Mouse (Mus musculus): ENCODE data around the gene Il22ra2. TPM values are rescaled to one million over a fixed set of nuclear protein-coding genes. Genes with fewer than 3 reads are reported as not detected.
"Not testable (repeated sequence)": the region's sequence is repeated elsewhere in the genome, so short reads cannot be mapped to it uniquely, and the experiment has no call there.

Il22ra2 gene
- polyA plus RNA-seq, 1 experiment from 2014 or later: not detected

DNA sequence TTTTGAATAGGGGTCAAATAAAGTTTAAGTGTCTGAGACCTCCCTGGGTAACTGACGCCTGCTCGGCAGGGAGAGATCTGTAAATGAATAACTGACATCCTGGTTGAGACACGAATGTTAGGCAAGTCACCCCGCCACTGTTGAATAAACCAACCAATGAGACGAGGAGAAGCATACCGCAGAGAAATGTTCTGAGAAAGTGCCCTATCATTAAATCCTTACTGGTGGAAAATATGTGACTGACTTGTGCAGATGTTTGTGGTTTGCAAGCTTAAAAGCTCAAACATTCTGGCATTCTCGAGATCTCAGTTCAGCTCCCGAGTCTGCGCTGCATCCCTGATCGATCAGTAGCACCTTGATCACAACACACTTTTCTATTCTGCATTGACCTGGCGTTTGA lies 23.7 kb upstream of the Il22ra2 start:
- Histone ChIP-seq H3K27me3 (ENCODE audit: control insufficient read depth, insufficient read depth, low read length) (no peaks in the 10 kb centered on the region), H3K9ac (replicated peaks; ENCODE audit: low read depth, low read length) (no peak overlapping the region), H3K27ac (ENCODE audit: low read depth, low read length) (no peak overlapping the region), H3K9me3 (ENCODE audit: control insufficient read depth, low read length) (no peaks in the 10 kb centered on the region), H3K4me3 (ENCODE audit: low read depth, low read length) (no peak overlapping the region), H3K36me3 (ENCODE audit: control insufficient read depth, insufficient read depth, low read length) (no peaks in the 10 kb centered on the region), H3K4me1 (ENCODE audit: control insufficient read depth, insufficient read depth, low read length) (no peaks in the 10 kb centered on the region), H3K4me2 (ENCODE audit: low read depth, low read length) (no peak overlapping the region)
- ATAC-seq (ENCODE audit: low read depth): no peak
- 74% methylated on average over 11 of the region's 11 CpGs for WGBS

DNA sequence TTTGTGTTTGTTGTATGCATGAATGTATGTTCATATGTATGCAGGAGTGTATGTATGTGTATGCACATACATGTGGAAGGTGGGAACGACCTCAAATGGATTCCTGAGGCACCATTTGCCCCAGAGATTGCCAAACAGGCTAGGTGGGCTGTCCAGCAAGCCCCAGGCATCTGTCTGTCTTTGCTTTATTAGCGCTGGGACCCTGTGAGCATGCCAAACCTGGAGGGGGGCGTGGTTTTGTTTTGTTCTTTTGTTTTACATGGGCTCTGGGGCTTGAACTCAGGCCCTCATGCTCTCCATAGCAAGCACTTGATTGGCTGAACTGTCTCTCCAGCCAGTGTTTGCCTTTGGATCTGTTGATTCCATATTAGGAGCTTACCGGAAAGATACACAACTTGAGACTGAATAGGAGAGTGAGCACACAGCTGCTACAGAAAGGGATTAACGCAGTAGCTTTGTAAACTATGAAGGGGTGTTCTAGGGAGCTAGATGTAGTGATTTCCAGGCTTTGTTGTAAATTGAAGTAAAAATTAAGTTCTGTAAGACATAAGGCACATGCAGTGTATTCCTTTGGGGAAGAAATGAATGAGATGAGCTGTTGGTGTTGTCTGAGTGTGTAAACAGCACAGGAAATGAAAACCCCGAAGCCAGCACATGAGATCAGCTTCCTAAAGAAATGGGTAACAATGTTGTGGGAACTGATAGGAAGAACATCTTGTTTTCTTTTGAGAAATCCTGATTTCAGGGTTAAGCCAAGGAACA lies 22.3 kb upstream of the Il22ra2 start:
- Histone ChIP-seq H3K4me2 (ENCODE audit: low read depth, low read length) (no peak overlapping the region), H3K27me3 (ENCODE audit: control insufficient read depth, insufficient read depth, low read length) (no peaks in the 10 kb centered on the region), H3K9ac (replicated peaks; ENCODE audit: low read depth, low read length) (no peak overlapping the region), H3K4me3 (ENCODE audit: low read depth, low read length) (no peak overlapping the region), H3K27ac (ENCODE audit: low read depth, low read length) (no peak overlapping the region), H3K9me3 (ENCODE audit: control insufficient read depth, low read length) (no peaks in the 10 kb centered on the region), H3K4me1 (ENCODE audit: control insufficient read depth, insufficient read depth, low read length) (no peaks in the 10 kb centered on the region), H3K36me3 (ENCODE audit: control insufficient read depth, insufficient read depth, low read length) (no peaks in the 10 kb centered on the region)
- no peak for ATAC-seq (ENCODE audit: low read depth)
- 76% methylated on average over 6 of the region's 6 CpGs for WGBS

DNA sequence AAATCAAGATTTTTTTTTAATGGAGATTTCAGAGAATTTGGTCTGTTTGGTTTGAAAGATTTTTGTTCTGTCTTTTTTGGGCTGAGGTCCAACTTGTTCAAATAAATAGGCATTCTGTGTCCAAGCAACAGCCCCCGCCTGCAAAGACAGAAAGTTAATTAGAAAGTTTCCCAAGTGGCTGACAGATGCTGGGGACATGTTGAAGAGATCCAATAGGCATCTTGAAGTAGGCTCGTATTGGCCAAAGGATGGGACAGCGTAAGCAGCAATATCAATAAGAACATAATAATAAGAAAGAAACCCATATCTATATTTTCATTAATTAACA lies 21.7 kb upstream of the Il22ra2 start:
- H3K9me3 ChIP-seq (ENCODE audit: control insufficient read depth, low read length): no peaks in the 10 kb centered on the region
- ATAC-seq (ENCODE audit: low read depth): no peak
- H3K9ac ChIP-seq (replicated peaks; ENCODE audit: low read depth, low read length): no peak overlapping the region
- H3K4me1 ChIP-seq (ENCODE audit: control insufficient read depth, insufficient read depth, low read length): no peaks in the 10 kb centered on the region
- H3K36me3 ChIP-seq (ENCODE audit: control insufficient read depth, insufficient read depth, low read length): no peaks in the 10 kb centered on the region
- H3K27me3 ChIP-seq (ENCODE audit: control insufficient read depth, insufficient read depth, low read length): no peaks in the 10 kb centered on the region
- 80% methylated on average over 3 of the region's 3 CpGs for WGBS
- H3K4me3 ChIP-seq (ENCODE audit: low read depth, low read length): no peak overlapping the region
- H3K4me2 ChIP-seq (ENCODE audit: low read depth, low read length): no peak overlapping the region
- H3K27ac ChIP-seq (ENCODE audit: low read depth, low read length): no peak overlapping the region

DNA sequence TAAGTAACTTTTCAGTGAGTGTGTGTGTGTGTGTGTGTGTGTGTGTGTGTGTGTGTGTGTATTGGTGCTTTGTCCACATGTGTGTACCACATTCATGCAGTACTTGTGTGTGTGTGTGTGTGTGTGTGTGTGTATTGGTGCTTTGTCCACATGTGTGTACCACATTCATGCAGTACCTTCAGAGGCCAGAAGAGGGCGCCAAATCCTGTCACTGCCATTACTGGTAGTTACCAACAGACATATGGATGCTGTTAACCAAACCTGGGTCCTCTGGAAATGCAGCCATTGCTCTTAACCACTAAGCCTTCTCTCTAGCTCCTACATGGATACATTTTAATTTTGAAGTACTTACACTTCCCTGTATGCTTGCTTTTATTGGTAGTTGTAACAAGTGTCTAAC lies 20.3 kb upstream of the Il22ra2 start:
- ATAC-seq (ENCODE audit: low read depth); H3K9ac ChIP-seq (replicated peaks; ENCODE audit: low read depth, low read length); H3K36me3 ChIP-seq (ENCODE audit: control insufficient read depth, insufficient read depth, low read length); H3K4me2 ChIP-seq (ENCODE audit: low read depth, low read length); H3K9me3 ChIP-seq (ENCODE audit: control insufficient read depth, low read length); H3K27ac ChIP-seq (ENCODE audit: low read depth, low read length); H3K4me3 ChIP-seq (ENCODE audit: low read depth, low read length); H3K27me3 ChIP-seq (ENCODE audit: control insufficient read depth, insufficient read depth, low read length); H3K4me1 ChIP-seq (ENCODE audit: control insufficient read depth, insufficient read depth, low read length): not testable (repeated sequence)
- 24% methylated on average over 1 of the region's 1 CpGs for WGBS

DNA sequence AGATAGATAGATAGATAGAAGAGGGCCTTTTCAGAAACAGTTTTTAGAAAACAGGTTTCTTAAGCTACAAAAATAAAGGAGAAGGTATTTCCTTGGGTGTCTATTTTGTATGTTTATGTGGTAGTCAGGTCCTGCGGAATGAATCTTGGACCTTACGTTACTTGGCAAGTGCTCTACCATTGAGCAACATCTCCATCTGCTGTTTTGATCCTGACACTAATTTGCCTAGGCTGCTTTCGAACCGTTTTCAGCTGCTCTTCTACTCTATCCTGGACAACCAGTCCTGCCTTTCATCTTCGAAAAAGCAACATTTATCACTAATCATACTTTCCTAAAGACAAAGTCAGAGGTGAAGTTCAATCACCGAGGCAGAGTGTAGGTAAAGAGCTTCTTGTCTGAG lies 18.6 kb upstream of the Il22ra2 start:
- no peaks in the 10 kb centered on the region for H3K4me1 ChIP-seq (ENCODE audit: control insufficient read depth, insufficient read depth, low read length)
- no peak overlapping the region for H3K9ac ChIP-seq (replicated peaks; ENCODE audit: low read depth, low read length)
- no peak overlapping the region for H3K4me2 ChIP-seq (ENCODE audit: low read depth, low read length)
- H3K4me3 ChIP-seq (ENCODE audit: low read depth, low read length): no peak overlapping the region
- H3K27me3 ChIP-seq (ENCODE audit: control insufficient read depth, insufficient read depth, low read length): no peaks in the 10 kb centered on the region
- no peaks in the 10 kb centered on the region for H3K36me3 ChIP-seq (ENCODE audit: control insufficient read depth, insufficient read depth, low read length)
- WGBS: 92% methylated on average over 6 of the region's 6 CpGs
- ATAC-seq (ENCODE audit: low read depth): no peak
- H3K27ac ChIP-seq (ENCODE audit: low read depth, low read length): no peak overlapping the region
- H3K9me3 ChIP-seq (ENCODE audit: control insufficient read depth, low read length): no peaks in the 10 kb centered on the region

DNA sequence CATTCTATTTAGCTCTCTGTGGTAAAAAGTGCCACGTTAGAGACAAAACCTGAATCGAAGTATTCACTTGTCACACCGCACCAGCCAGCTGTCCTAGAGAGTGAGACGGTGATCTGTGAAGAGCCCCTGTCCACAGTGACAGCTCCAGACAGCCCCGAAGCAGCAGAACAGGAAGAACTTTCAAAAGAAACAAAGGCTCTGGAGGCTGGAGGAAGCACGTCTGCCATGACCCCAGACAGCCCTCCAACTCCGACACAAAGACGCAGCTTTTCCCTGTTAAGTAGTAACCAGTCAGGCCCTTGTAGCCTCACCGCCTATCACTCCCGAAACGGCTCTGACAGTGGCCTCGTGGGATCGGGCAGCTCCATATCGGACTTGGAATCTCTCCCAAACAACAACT lies 12.7 kb upstream of the Il22ra2 start:
- H3K9ac ChIP-seq (replicated peaks; ENCODE audit: low read depth, low read length): no peak overlapping the region
- no peak; the same call in 1 of the 2 replicates for ATAC-seq (ENCODE audit: low read depth)
- no peak overlapping the region for H3K4me2 ChIP-seq (ENCODE audit: low read depth, low read length)
- H3K4me1 ChIP-seq (ENCODE audit: control insufficient read depth, insufficient read depth, low read length): no peaks in the 10 kb centered on the region
- H3K27ac ChIP-seq (ENCODE audit: low read depth, low read length): no peak overlapping the region
- H3K27me3 ChIP-seq (ENCODE audit: control insufficient read depth, insufficient read depth, low read length): no peaks in the 10 kb centered on the region
- 48% methylated on average over 14 of the region's 14 CpGs for WGBS
- no peak overlapping the region for H3K4me3 ChIP-seq (ENCODE audit: low read depth, low read length)
- no peaks in the 10 kb centered on the region for H3K9me3 ChIP-seq (ENCODE audit: control insufficient read depth, low read length)
- no peaks in the 10 kb centered on the region for H3K36me3 ChIP-seq (ENCODE audit: control insufficient read depth, insufficient read depth, low read length)

DNA sequence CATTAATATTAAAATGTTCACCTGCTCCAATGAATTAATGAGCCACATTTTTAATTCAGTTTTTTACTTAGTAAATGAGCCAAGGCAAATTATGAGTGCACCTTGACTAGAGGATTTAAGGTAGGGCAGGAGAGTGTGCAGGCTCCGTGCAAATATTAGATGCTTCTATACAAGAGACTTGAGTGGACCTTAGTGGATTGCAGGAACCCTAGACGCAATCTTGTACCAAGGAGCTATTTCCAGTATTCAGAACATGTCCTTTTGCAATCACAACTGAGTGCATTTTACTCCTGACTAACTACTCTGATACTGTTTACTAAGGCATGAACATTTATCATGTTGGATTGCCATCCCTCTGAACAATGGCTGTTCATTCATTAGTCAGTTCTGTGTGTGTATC lies 10.2 kb upstream of the Il22ra2 start:
- WGBS: 68% methylated on average over 2 of the region's 2 CpGs
- no peaks in the 10 kb centered on the region for H3K36me3 ChIP-seq (ENCODE audit: control insufficient read depth, insufficient read depth, low read length)
- H3K4me2 ChIP-seq (ENCODE audit: low read depth, low read length): no peak overlapping the region
- no peak for ATAC-seq (ENCODE audit: low read depth)
- H3K27ac ChIP-seq (ENCODE audit: low read depth, low read length): no peak overlapping the region
- no peaks in the 10 kb centered on the region for H3K4me1 ChIP-seq (ENCODE audit: control insufficient read depth, insufficient read depth, low read length)
- no peaks in the 10 kb centered on the region for H3K27me3 ChIP-seq (ENCODE audit: control insufficient read depth, insufficient read depth, low read length)
- H3K9me3 ChIP-seq (ENCODE audit: control insufficient read depth, low read length): no peaks in the 10 kb centered on the region
- no peak overlapping the region for H3K4me3 ChIP-seq (ENCODE audit: low read depth, low read length)
- no peak overlapping the region for H3K9ac ChIP-seq (replicated peaks; ENCODE audit: low read depth, low read length)

DNA sequence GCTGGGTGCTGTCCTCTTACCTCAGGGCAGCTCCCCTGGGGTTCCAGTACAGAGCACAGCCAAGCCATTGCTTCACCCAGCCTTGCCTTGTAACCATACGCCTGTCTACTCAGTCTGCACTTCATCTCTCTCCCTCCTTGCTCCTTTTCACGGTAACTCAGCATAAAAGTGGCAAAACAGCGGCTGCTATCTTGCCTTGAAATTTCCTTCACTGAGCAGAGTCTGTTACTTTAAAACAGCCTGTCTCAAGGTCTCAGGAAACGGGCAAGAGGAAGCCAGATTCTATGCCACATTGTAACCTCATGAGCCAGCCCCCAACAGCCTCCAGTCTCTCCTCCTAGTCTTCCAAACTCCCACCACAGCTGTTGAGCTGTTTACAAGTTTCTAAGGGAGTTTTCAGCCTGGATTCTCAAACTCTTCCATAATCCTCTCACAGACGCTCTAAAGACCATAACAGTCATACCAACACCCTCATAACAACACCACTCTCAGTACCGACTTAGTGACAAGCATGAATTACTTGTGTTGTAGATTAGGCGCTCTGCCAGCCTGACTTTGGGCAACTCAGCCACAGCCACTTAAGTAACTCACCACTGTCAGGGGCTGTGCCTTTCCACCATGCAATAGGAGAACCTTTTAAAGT lies 8.6 kb upstream of the Il22ra2 start:
- Histone ChIP-seq H3K9me3 (ENCODE audit: control insufficient read depth, low read length) (no peaks in the 10 kb centered on the region), H3K4me3 (ENCODE audit: low read depth, low read length) (no peak overlapping the region), H3K27me3 (ENCODE audit: control insufficient read depth, insufficient read depth, low read length) (no peaks in the 10 kb centered on the region), H3K4me1 (ENCODE audit: control insufficient read depth, insufficient read depth, low read length) (no peaks in the 10 kb centered on the region), H3K4me2 (ENCODE audit: low read depth, low read length) (no peak overlapping the region), H3K36me3 (ENCODE audit: control insufficient read depth, insufficient read depth, low read length) (no peaks in the 10 kb centered on the region), H3K27ac (ENCODE audit: low read depth, low read length) (no peak overlapping the region), H3K9ac (replicated peaks; ENCODE audit: low read depth, low read length) (no peak overlapping the region)
- WGBS: 68% methylated on average over 7 of the region's 7 CpGs
- ATAC-seq (ENCODE audit: low read depth): no peak

DNA sequence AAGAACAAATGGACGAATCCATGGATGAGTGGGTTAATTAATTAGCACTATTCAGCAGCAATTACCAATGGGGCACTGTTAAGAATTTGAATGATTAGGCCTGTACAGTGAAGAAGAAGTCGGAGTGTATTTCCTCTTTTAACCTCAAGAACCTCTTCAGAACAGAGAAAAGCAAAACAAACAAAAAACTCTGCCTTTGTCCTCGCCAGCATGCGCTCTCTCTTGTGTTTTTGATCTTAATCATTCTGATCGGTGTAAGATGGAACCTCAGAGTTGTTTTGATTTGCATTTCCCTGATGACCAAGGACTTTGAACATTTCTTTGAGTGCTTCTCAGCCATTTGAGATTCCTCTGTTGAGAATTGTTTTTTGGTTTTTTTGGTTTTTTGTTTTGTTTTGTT lies 2.1 kb upstream of the Il22ra2 start:
- H3K27ac ChIP-seq (ENCODE audit: low read depth, low read length): no peak overlapping the region

More for the DNA sequence above, 2.1 kb upstream of the Il22ra2 start:
- H3K4me2 ChIP-seq (ENCODE audit: low read depth, low read length): no peak overlapping the region
- no peaks in the 10 kb centered on the region for H3K27me3 ChIP-seq (ENCODE audit: control insufficient read depth, insufficient read depth, low read length)
- H3K9ac ChIP-seq (replicated peaks; ENCODE audit: low read depth, low read length): no peak overlapping the region
- H3K4me3 ChIP-seq (ENCODE audit: low read depth, low read length): no peak overlapping the region
- no peaks in the 10 kb centered on the region for H3K36me3 ChIP-seq (ENCODE audit: control insufficient read depth, insufficient read depth, low read length)
- H3K4me1 ChIP-seq (ENCODE audit: control insufficient read depth, insufficient read depth, low read length): no peaks in the 10 kb centered on the region
- 66% methylated on average over 5 of the region's 5 CpGs for WGBS
- no peaks in the 10 kb centered on the region for H3K9me3 ChIP-seq (ENCODE audit: control insufficient read depth, low read length)
- no peak for ATAC-seq (ENCODE audit: low read depth)
